Mouse (Mus musculus) myocyte (in vitro differentiated cells): Measurements from ENCODE around the gene BC025920. TPM values are rescaled to one million over a fixed set of nuclear protein-coding genes. Genes with fewer than 3 reads are reported as not detected.
"Not testable (repeated sequence)": the region's sequence is repeated elsewhere in the genome, so short reads cannot be mapped to it uniquely, and the experiment has no call there.

Source experiments
- H3K27me3 ChIP-seq: one replicate; pipeline ENCODE4 v1.6.1; 2011; ENCODE audit not compliant: control insufficient read depth, insufficient read depth, insufficient read length
- H3K36me3 ChIP-seq: one replicate; pipeline ENCODE4 v1.6.1; 2011; ENCODE audit not compliant: control insufficient read depth, insufficient read depth
- H3K4me2 ChIP-seq: one replicate; pipeline ENCODE4 v1.6.1; 2011; ENCODE audit warnings: low read depth, control low read depth
- H3K4me3 ChIP-seq: one replicate; pipeline ENCODE4 v1.5.1; 2011; ENCODE audit warnings: mild to moderate bottlenecking, control low read depth, moderate library complexity
- H3K79me2 ChIP-seq: one replicate; pipeline ENCODE4 v1.6.1; 2011; ENCODE audit not compliant: control insufficient read depth, insufficient read depth
- H3ac ChIP-seq: one replicate; pipeline ENCODE4 v1.6.1; 2011; ENCODE audit not compliant: control insufficient read depth, insufficient read length
- CEBPB ChIP-seq: IDR thresholded peaks from 2 replicates; pipeline ENCODE4 v1.6.1; 2011; ENCODE audit warnings: mild to moderate bottlenecking, moderate library complexity; ENCODE audit not compliant: poor library complexity, insufficient read depth, severe bottlenecking
- E2F4 ChIP-seq: IDR thresholded peaks from one replicate; pipeline ENCODE4 v1.6.1; 2011; ENCODE audit warnings: mild to moderate bottlenecking, control low read depth, moderate library complexity; ENCODE audit not compliant: insufficient read depth
- MAX ChIP-seq: IDR thresholded peaks from one replicate; pipeline ENCODE4 v1.6.1; 2011; ENCODE audit warnings: low read depth, mild to moderate bottlenecking, control low read depth
- MYOD1 ChIP-seq, 3 experiments: IDR thresholded peaks; one replicate each; pipeline ENCODE4 v1.6.1; 2011; ENCODE audit warnings: control low read depth in 2 of 3, low read depth in 2 of 3, mild to moderate bottlenecking in 2 of 3, moderate library complexity in 1 of 3; ENCODE audit not compliant: insufficient read length in 2 of 3, control insufficient read depth in 1 of 3
- MYOG ChIP-seq, 3 experiments: IDR thresholded peaks; one replicate each; pipeline ENCODE4 v1.6.1; 2011; ENCODE audit warnings: control low read depth in 2 of 3, low read depth in 2 of 3, mild to moderate bottlenecking in 2 of 3; ENCODE audit not compliant: insufficient read length in 2 of 3, control insufficient read depth in 1 of 3, insufficient read depth in 1 of 3
- POLR2A ChIP-seq: IDR thresholded peaks from one replicate; pipeline ENCODE4 v1.6.1; 2011; ENCODE audit warnings: low read depth, mild to moderate bottlenecking, control low read depth, moderate library complexity; ENCODE audit not compliant: insufficient read length
- POLR2AphosphoS2 ChIP-seq: IDR thresholded peaks from one replicate; pipeline ENCODE4 v1.6.1; 2011; ENCODE audit warnings: low read depth, control low read depth; ENCODE audit not compliant: insufficient read length
- REST ChIP-seq: IDR thresholded peaks from one replicate; pipeline ENCODE4 v1.6.1; 2011; ENCODE audit warnings: mild to moderate bottlenecking, control low read depth, moderate library complexity; ENCODE audit not compliant: insufficient read depth, insufficient read length
- SRF ChIP-seq: IDR thresholded peaks from one replicate; pipeline ENCODE4 v1.6.1; 2011; ENCODE audit warnings: low read depth; ENCODE audit not compliant: control insufficient read depth, insufficient read length
- TCF12 ChIP-seq: IDR thresholded peaks from one replicate; pipeline ENCODE4 v1.6.1; 2011; ENCODE audit warnings: mild to moderate bottlenecking, control low read depth; ENCODE audit not compliant: poor library complexity, insufficient read depth, severe bottlenecking
- TCF3 ChIP-seq: IDR thresholded peaks from one replicate; pipeline ENCODE4 v1.6.1; 2011; ENCODE audit warnings: low read depth, control low read depth; ENCODE audit not compliant: insufficient read length
- USF1 ChIP-seq: IDR thresholded peaks from one replicate; pipeline ENCODE4 v1.6.1; 2011; ENCODE audit warnings: low read depth, mild to moderate bottlenecking, control low read depth, moderate library complexity
- polyA plus RNA-seq: library from polyadenylated mRNA; unstranded; fragments of >200 nt; fragmentation: generic; extraction: Trizol; gene quantifications from one replicate; pipeline ENCODE4 v1.2.1, GENCODE M21; 2012; ENCODE audit warnings: missing spikeins

Gene BC025920
- polyA plus RNA-seq, 1 experiment = 0.78 TPM

GRCm38 (mm10) chr10:81645391-81645790 is 39.3 kb downstream of the BC025920 start:
- no peak overlapping the region for H3ac ChIP-seq
- H3K4me2 ChIP-seq = no peak overlapping the region
- no peaks in the 10 kb centered on the region for H3K36me3 ChIP-seq
- no peaks in the 10 kb centered on the region for H3K27me3 ChIP-seq
- TF ChIP-seq REST (no peak), USF1 (no peak), TCF12 (no peak), CEBPB (no peak), POLR2AphosphoS2 (no peak), E2F4 (no peak), SRF (no peak), MYOG (IDR thresholded peaks at IDR 0.05; ENCODE audit: control insufficient read depth in 1 of 3, insufficient read depth in 1 of 3, insufficient read length in 2 of 3, low read depth in 2 of 3) (no peak), MYOD1 (IDR thresholded peaks at IDR 0.05; ENCODE audit: control insufficient read depth in 1 of 3, insufficient read length in 2 of 3, low read depth in 2 of 3) (no peak), TCF3 (no peak), POLR2A (no peak)
- peaks cover 11% of the 10 kb centered on the region for H3K79me2 ChIP-seq
- no peak overlapping the region for H3K4me3 ChIP-seq

DNA sequence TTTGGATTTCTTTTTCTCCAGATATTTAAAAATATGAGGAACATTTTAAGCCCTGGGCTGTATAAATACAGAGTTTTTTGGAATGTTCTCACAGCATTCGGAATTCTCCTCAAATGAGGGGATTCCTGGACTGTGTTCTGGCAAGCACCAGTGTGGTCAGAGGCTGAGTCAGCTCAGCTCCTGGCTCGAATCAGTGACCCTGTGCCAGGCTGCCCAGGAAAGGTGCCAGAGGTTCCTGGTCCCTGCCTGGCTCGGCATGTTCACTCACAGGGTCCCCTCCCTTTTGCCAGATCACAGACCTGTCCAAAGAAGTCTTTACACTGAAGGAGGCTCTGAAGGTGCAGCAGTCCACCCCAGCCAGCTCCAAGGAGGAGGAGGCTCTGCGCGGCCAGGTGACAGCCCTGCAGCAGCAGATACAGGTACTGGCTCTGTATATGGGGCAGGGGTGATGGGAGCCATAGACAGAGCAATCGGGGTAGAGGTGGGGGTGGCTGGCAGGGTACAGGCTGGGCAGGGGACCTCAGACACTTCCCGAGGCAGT is 40.0 kb downstream of the BC025920 start:
- no peak overlapping the region for H3ac ChIP-seq
- no peak overlapping the region for H3K4me3 ChIP-seq
- H3K36me3 ChIP-seq = no peaks in the 10 kb centered on the region
- peaks cover 11% of the 10 kb centered on the region for H3K79me2 ChIP-seq
- TF ChIP-seq MYOD1 (IDR thresholded peaks at IDR 0.05; ENCODE audit: control insufficient read depth in 1 of 3, insufficient read length in 2 of 3, low read depth in 2 of 3) (no peak), E2F4 (no peak), TCF12 (no peak), POLR2AphosphoS2 (no peak), MAX (no peak), MYOG (IDR thresholded peaks at IDR 0.05; ENCODE audit: control insufficient read depth in 1 of 3, insufficient read depth in 1 of 3, insufficient read length in 2 of 3, low read depth in 2 of 3) (no peak), POLR2A (no peak), TCF3 (no peak), USF1 (no peak)
- no peaks in the 10 kb centered on the region for H3K27me3 ChIP-seq
- H3K4me2 ChIP-seq = no peak overlapping the region

- H3K79me2 ChIP-seq = peaks cover 19% of the 10 kb centered on the region
Observed at GRCm38 (mm10) chr10:81648803-81649775, 43.0 kb downstream of the BC025920 start, which contains the start of gene Gm10778. Gene Gm10778, plus strand, starts transcription at chr10:81649059.

GRCm38 (mm10) chr10:81655178-81655577 is 49.1 kb downstream of the BC025920 start:
- Histone ChIP-seq H3K4me3 (no peak overlapping the region), H3K79me2 (peaks cover 15% of the 10 kb centered on the region), H3K36me3 (peaks cover 4% of the 10 kb centered on the region), H3K4me2 (no peak overlapping the region), H3K27me3 (no peaks in the 10 kb centered on the region), H3ac (no peak overlapping the region)
- TF ChIP-seq SRF (no peak), POLR2AphosphoS2 (no peak), REST (no peak), E2F4 (no peak), USF1 (no peak), MYOD1 (IDR thresholded peaks at IDR 0.05; ENCODE audit: control insufficient read depth in 1 of 3, insufficient read length in 2 of 3, low read depth in 2 of 3) (no peak), CEBPB (no peak), MAX (no peak), TCF12 (no peak), TCF3 (no peak), MYOG (IDR thresholded peaks at IDR 0.05; ENCODE audit: control insufficient read depth in 1 of 3, insufficient read depth in 1 of 3, insufficient read length in 2 of 3, low read depth in 2 of 3) (no peak), POLR2A (no peak)

More at GRCm38 (mm10) chr10:81648803-81649775, 43.0 kb downstream of the BC025920 start, which contains the start of gene Gm10778:
- not testable (repeated sequence) for H3K27me3 ChIP-seq, H3K36me3 ChIP-seq, H3ac ChIP-seq
- Histone ChIP-seq H3K4me3 (peak within 1 kb of the TSS; percentile 30), H3K4me2 (peak within 1 kb of the TSS; percentile 97)
